Mouse (Mus musculus): ENCODE data around the gene Mrfap1. TPM values are rescaled to one million over a fixed set of nuclear protein-coding genes. Genes with fewer than 3 reads are reported as not detected.

The Mrfap1 gene
- polyA plus RNA-seq (2021; fragmentation: Nextera tagmentation), result 572 and 619 TPM in 2 replicates
- long read RNA-seq, experiment 1, transcript Mrfap1-201 (2 exons, 1,648 nt), result major isoform, 1,806 of 1,813 reads
- long read RNA-seq, experiment 1, partial matches to known transcripts, result 0 of 1,813 reads
- long read RNA-seq, experiment 1, other reads (novel, unspliced or antisense), result 7 of 1,813 reads
- long read RNA-seq, experiment 2, transcript Mrfap1-201 (2 exons, 1,648 nt), result major isoform, 1,111 of 1,224 reads
- long read RNA-seq, experiment 2, partial matches to known transcripts, result 112 of 1,224 reads
- long read RNA-seq, experiment 2, other reads (novel, unspliced or antisense), result 1 of 1,224 reads

GRCm38 (mm10) chr5:36796296-36797014, at the start of gene Mrfap1:
TSS of gene Mrfap1 (minus strand) at chr5:36796772.

GRCm38 (mm10) chr5:36829913-36830879, 33.6 kb upstream of the Mrfap1 start, which contains the start of gene Man2b2:
TSS of gene Man2b2 (minus strand) at chr5:36830653.

GRCm38 (mm10) chr5:36748536-36749061, 48.0 kb downstream of the Mrfap1 start, which contains the start of gene Bloc1s4:
TSS of gene Bloc1s4 (minus strand) at chr5:36748650.

Other genes starting within 250 kb of the Mrfap1 start
- 17.6 and 19.9 TPM in 2 replicates for gene Tbc1d14, start 203.5 kb downstream of the Mrfap1 start, polyA plus RNA-seq (2021; fragmentation: Nextera tagmentation)
- 11.3 and 12.6 TPM in 2 replicates for gene D5Ertd579e, start 100.7 kb downstream of the Mrfap1 start, polyA plus RNA-seq (2021; fragmentation: Nextera tagmentation)
- gene Bloc1s4, start 48.1 kb downstream of the Mrfap1 start, polyA plus RNA-seq (2021; fragmentation: Nextera tagmentation), result 23.1 and 30.5 TPM in 2 replicates
- gene Man2b2, start 33.9 kb upstream of the Mrfap1 start, polyA plus RNA-seq (2021; fragmentation: Nextera tagmentation), result 17.1 and 23.6 TPM in 2 replicates
- 84.1 and 218 TPM in 2 replicates for gene Ppp2r2c, start 71.7 kb upstream of the Mrfap1 start, polyA plus RNA-seq (2021; fragmentation: Nextera tagmentation)
- gene Wfs1, start 192.4 kb upstream of the Mrfap1 start, polyA plus RNA-seq (2021; fragmentation: Nextera tagmentation), result 65.7 and 67.1 TPM in 2 replicates